Mouse (Mus musculus): ENCODE results near the gene Nr1i2. TPM values are rescaled to one million over a fixed set of nuclear protein-coding genes. Genes with fewer than 3 reads are reported as not detected.
A peak's percentile ranks its signal among the peaks of the same experiment; 100 is the strongest.
"Not testable (repeated sequence)": the region's sequence is repeated elsewhere in the genome, so short reads cannot be mapped to it uniquely, and the experiment has no call there.

Nr1i2 gene
- polyA plus RNA-seq (2016; fragmentation: Nextera tagmentation; extraction: Ambion mirVana), result 1.4 and 1.8 TPM in 2 replicates

- H3K9me3 ChIP-seq (replicated peaks), result no peaks in the 10 kb centered on the region
- H3K9ac ChIP-seq, result no peak within 1 kb of the TSS
- no peaks in the 10 kb centered on the region for H3K36me3 ChIP-seq
- H3K4me3 ChIP-seq, result peak within 1 kb of the TSS; percentile 30
- H3K27ac ChIP-seq, result peak within 1 kb of the TSS; percentile 52; the same call in 1 of the 2 replicates
- peak within 1 kb of the TSS; percentile 36 for H3K4me2 ChIP-seq
- H3K27me3 ChIP-seq (replicated peaks), result no peaks in the 10 kb centered on the region
- WGBS (ENCODE audit: insufficient replicate concordance), result 45% methylated on average over 7 of the region's 7 CpGs
- H3K4me1 ChIP-seq, result peaks cover 4% of the 10 kb centered on the region; the same call in 1 of the 2 replicates
- ATAC-seq, result peak; percentile 51; the same call in 1 of the 2 replicates
Observed at GRCm38 (mm10) chr16:38294685-38295348, at the start of gene Nr1i2. Gene Nr1i2 (minus strand): TSS chr16:38294824.

- peak within 1 kb of the TSS; percentile 65 for H3K4me2 ChIP-seq
- no peaks in the 10 kb centered on the region for H3K36me3 ChIP-seq
- H3K4me3 ChIP-seq, result peak within 1 kb of the TSS; percentile 38
- no peak within 1 kb of the TSS for H3K27ac ChIP-seq
- H3K9me3 ChIP-seq (replicated peaks), result no peaks in the 10 kb centered on the region
- H3K27me3 ChIP-seq (replicated peaks), result peaks cover 10% of the 10 kb centered on the region
- H3K9ac ChIP-seq, result peak within 1 kb of the TSS; percentile 36
- peak; percentile 71 for ATAC-seq
- WGBS (ENCODE audit: insufficient replicate concordance), result 20% methylated on average over 30 of the region's 30 CpGs
- H3K4me1 ChIP-seq, result peaks cover 31% of the 10 kb centered on the region
Observed at GRCm38 (mm10) chr16:38341396-38342324, 47.0 kb upstream of the Nr1i2 start, which contains the start of gene Maats1. Gene Maats1 (minus strand): TSS chr16:38342143.

GRCm38 (mm10) chr16:38338077-38338476 is 43.5 kb upstream of the Nr1i2 start:
- not testable (repeated sequence) for H3K9me3 ChIP-seq (replicated peaks); H3K4me3 ChIP-seq; H3K36me3 ChIP-seq; H3K4me2 ChIP-seq; H3K27me3 ChIP-seq (replicated peaks); ATAC-seq; H3K27ac ChIP-seq; H3K9ac ChIP-seq
- WGBS (ENCODE audit: insufficient replicate concordance), result 66% methylated on average over 4 of the region's 4 CpGs
- H3K4me1 ChIP-seq, result peaks cover 13% of the 10 kb centered on the region

- WGBS (ENCODE audit: insufficient replicate concordance), result 50% methylated on average over 6 of the region's 6 CpGs
- Histone ChIP-seq H3K4me3 (no peak overlapping the region), H3K27me3 (replicated peaks) (no peaks in the 10 kb centered on the region), H3K9ac (no peak overlapping the region), H3K36me3 (no peaks in the 10 kb centered on the region), H3K4me1 (0 out of 2 replicates have a peak, but pooled peaks cover 4% of the 10 kb centered on the region), H3K4me2 (no peak overlapping the region), H3K9me3 (replicated peaks) (no peaks in the 10 kb centered on the region), H3K27ac (no peak overlapping the region)
- no peak for ATAC-seq
Observed at GRCm38 (mm10) chr16:38334431-38334830, 39.8 kb upstream of the Nr1i2 start.

GRCm38 (mm10) chr16:38329340-38329739 is 34.7 kb upstream of the Nr1i2 start:
- no peak for ATAC-seq
- WGBS (ENCODE audit: insufficient replicate concordance), result 74% methylated on average over 3 of the region's 3 CpGs
- Histone ChIP-seq H3K9me3 (replicated peaks) (no peaks in the 10 kb centered on the region; the same call in 1 of the 2 replicates), H3K4me1 (0 out of 2 replicates have a peak, but pooled peaks cover 4% of the 10 kb centered on the region), H3K4me3 (no peak overlapping the region), H3K9ac (no peak overlapping the region), H3K4me2 (no peak overlapping the region), H3K27me3 (replicated peaks) (no peaks in the 10 kb centered on the region), H3K36me3 (no peaks in the 10 kb centered on the region), H3K27ac (no peak overlapping the region)

GRCm38 (mm10) chr16:38326778-38327397 is 32.3 kb upstream of the Nr1i2 start:
- Histone ChIP-seq H3K27me3 (replicated peaks) (no peaks in the 10 kb centered on the region), H3K4me2 (no peak overlapping the region), H3K9ac (no peak overlapping the region), H3K4me3 (no peak overlapping the region), H3K4me1 (no peaks in the 10 kb centered on the region), H3K36me3 (no peaks in the 10 kb centered on the region), H3K27ac (no peak overlapping the region), H3K9me3 (replicated peaks) (no peaks in the 10 kb centered on the region; the same call in 1 of the 2 replicates)
- no peak for ATAC-seq
- 73% methylated on average over 11 of the region's 11 CpGs for WGBS (ENCODE audit: insufficient replicate concordance)

- no peak for ATAC-seq
- Histone ChIP-seq H3K27ac (no peak overlapping the region), H3K9ac (no peak overlapping the region), H3K4me1 (no peaks in the 10 kb centered on the region), H3K27me3 (replicated peaks) (no peaks in the 10 kb centered on the region), H3K4me2 (no peak overlapping the region), H3K36me3 (no peaks in the 10 kb centered on the region), H3K9me3 (replicated peaks) (no peaks in the 10 kb centered on the region; the same call in 1 of the 2 replicates), H3K4me3 (no peak overlapping the region)
- WGBS (ENCODE audit: insufficient replicate concordance), result 81% methylated on average over 15 of the region's 15 CpGs
Observed at GRCm38 (mm10) chr16:38324311-38324710, 29.7 kb upstream of the Nr1i2 start.

- no peaks in the 10 kb centered on the region for H3K36me3 ChIP-seq
- peak overlapping the region; percentile 38 for H3K4me2 ChIP-seq
- peak; percentile 57; the same call in 1 of the 2 replicates for ATAC-seq
- no peak overlapping the region for H3K4me3 ChIP-seq
- H3K27me3 ChIP-seq (replicated peaks), result no peaks in the 10 kb centered on the region
- no peak overlapping the region for H3K27ac ChIP-seq
- no peaks in the 10 kb centered on the region for H3K9me3 ChIP-seq (replicated peaks)
- H3K4me1 ChIP-seq, result no peaks in the 10 kb centered on the region
- no peak overlapping the region for H3K9ac ChIP-seq
- 25% methylated on average over 17 of the region's 17 CpGs for WGBS (ENCODE audit: insufficient replicate concordance)
Observed at GRCm38 (mm10) chr16:38321452-38321935, 26.9 kb upstream of the Nr1i2 start.

GRCm38 (mm10) chr16:38319087-38319486 is 24.5 kb upstream of the Nr1i2 start:
- no peak for ATAC-seq
- H3K4me2 ChIP-seq, result no peak overlapping the region
- WGBS (ENCODE audit: insufficient replicate concordance), result 78% methylated on average over 4 of the region's 4 CpGs
- no peaks in the 10 kb centered on the region for H3K9me3 ChIP-seq (replicated peaks)
- H3K9ac ChIP-seq, result no peak overlapping the region
- no peaks in the 10 kb centered on the region for H3K27me3 ChIP-seq (replicated peaks)
- H3K4me1 ChIP-seq, result no peaks in the 10 kb centered on the region
- no peaks in the 10 kb centered on the region for H3K36me3 ChIP-seq
- no peak overlapping the region for H3K27ac ChIP-seq
- no peak overlapping the region for H3K4me3 ChIP-seq

GRCm38 (mm10) chr16:38318492-38318891 is 23.9 kb upstream of the Nr1i2 start:
- H3K4me2 ChIP-seq, result no peak overlapping the region
- H3K36me3 ChIP-seq, result no peaks in the 10 kb centered on the region
- no peaks in the 10 kb centered on the region for H3K27me3 ChIP-seq (replicated peaks)
- no peaks in the 10 kb centered on the region for H3K9me3 ChIP-seq (replicated peaks)
- no peak for ATAC-seq
- H3K4me1 ChIP-seq, result no peaks in the 10 kb centered on the region
- no peak overlapping the region for H3K9ac ChIP-seq
- H3K27ac ChIP-seq, result no peak overlapping the region
- WGBS (ENCODE audit: insufficient replicate concordance), result 72% methylated on average over 9 of the region's 9 CpGs
- no peak overlapping the region for H3K4me3 ChIP-seq

- 77% methylated on average over 11 of the region's 11 CpGs for WGBS (ENCODE audit: insufficient replicate concordance)
- H3K4me3 ChIP-seq, result no peak overlapping the region
- no peak overlapping the region for H3K4me2 ChIP-seq
- no peak for ATAC-seq
- H3K36me3 ChIP-seq, result no peaks in the 10 kb centered on the region
- H3K4me1 ChIP-seq, result no peaks in the 10 kb centered on the region
- H3K9ac ChIP-seq, result no peak overlapping the region
- no peaks in the 10 kb centered on the region for H3K9me3 ChIP-seq (replicated peaks)
- H3K27me3 ChIP-seq (replicated peaks), result peaks cover 12% of the 10 kb centered on the region; the same call in 1 of the 2 replicates
- H3K27ac ChIP-seq, result no peak overlapping the region
Observed at GRCm38 (mm10) chr16:38308195-38308594, 13.6 kb upstream of the Nr1i2 start.

Measured in liver, embryonic 12.5 days (tissue).